Mouse (Mus musculus) forebrain, embryonic 16.5 days (tissue): ENCODE results near the gene Olfr692. TPM values are rescaled to one million over a fixed set of nuclear protein-coding genes. Genes with fewer than 3 reads are reported as not detected.

Experiments
- polyA plus RNA-seq: library from polyadenylated mRNA; unstranded; fragments of >200 nt; fragmentation: Nextera tagmentation; extraction: Ambion mirVana; gene quantifications from 2 replicates; pipeline ENCODE4 v1.2.1, GENCODE M21; 2015

The Olfr692 gene
- polyA plus RNA-seq, 1 experiment from 2014 or later, result not detected

Other genes starting within 250 kb of the Olfr692 start
- not detected in 2 replicates for gene Olfr683, start 221.2 kb upstream of the Olfr692 start, polyA plus RNA-seq
- not detected in 2 replicates for gene Olfr684, start 204.6 kb upstream of the Olfr692 start, polyA plus RNA-seq
- not detected in 2 replicates for gene Olfr685, start 182.2 kb upstream of the Olfr692 start, polyA plus RNA-seq
- gene Olfr686, start 160.7 kb upstream of the Olfr692 start, polyA plus RNA-seq, result not detected in 2 replicates
- gene Olfr688, start 80.1 kb upstream of the Olfr692 start, polyA plus RNA-seq, result not detected in 2 replicates
- gene Olfr689, start 57.1 kb upstream of the Olfr692 start, polyA plus RNA-seq, result not detected in 2 replicates
- not detected in 2 replicates for gene Olfr690, start 34.1 kb upstream of the Olfr692 start, polyA plus RNA-seq
- 0.22 TPM in 1 of 2 replicates, not detected in the other for gene Olfr691, start 26.0 kb upstream of the Olfr692 start, polyA plus RNA-seq
- not detected in 2 replicates for gene Gm5901, start 6.8 kb downstream of the Olfr692 start, polyA plus RNA-seq
- 50.1 and 53.6 TPM in 2 replicates for gene Fam160a2, start 31.8 kb downstream of the Olfr692 start, polyA plus RNA-seq
- gene Cnga4, start 36.3 kb downstream of the Olfr692 start, polyA plus RNA-seq, result 0.19 TPM in 1 of 2 replicates, not detected in the other
- gene Cckbr, start 57.5 kb downstream of the Olfr692 start, polyA plus RNA-seq, result 1.2 and 2.6 TPM in 2 replicates
- 24.2 and 28.3 TPM in 2 replicates for gene Cavin3, start 114.1 kb downstream of the Olfr692 start, polyA plus RNA-seq
- gene Smpd1, start 186.1 kb downstream of the Olfr692 start, polyA plus RNA-seq, result 69.2 and 74.2 TPM in 2 replicates
- gene Apbb1, start 213.4 kb downstream of the Olfr692 start, polyA plus RNA-seq, result 249 and 300 TPM in 2 replicates
- gene Hpx, start 231.9 kb downstream of the Olfr692 start, polyA plus RNA-seq, result 0.14 TPM in 1 of 2 replicates, not detected in the other